Mouse (Mus musculus): ENCODE results near the gene Kif1b. TPM values are rescaled to one million over a fixed set of nuclear protein-coding genes. Genes with fewer than 3 reads are reported as not detected.
A peak's percentile ranks its signal among the peaks of the same experiment; 100 is the strongest.
"Not testable (repeated sequence)": the region's sequence is repeated elsewhere in the genome, so short reads cannot be mapped to it uniquely, and the experiment has no call there.

Kif1b gene
- polyA plus RNA-seq, 1 experiment from 2014 or later = 34.4 TPM

GRCm38 (mm10) chr4:149215982-149216381 is 91.5 kb downstream of the Kif1b start:
- no peak for ATAC-seq (replicated peaks; ENCODE audit: low FRiP score, low TSS enrichment, low read depth)
- Histone ChIP-seq H3K9me3 (ENCODE audit: control insufficient read depth, low read length) (0 out of 2 replicates have a peak, but pooled peaks cover 3% of the 10 kb centered on the region), H3K4me3 (ENCODE audit: low read depth, low read length) (no peak overlapping the region), H3K36me3 (ENCODE audit: control insufficient read depth, insufficient read depth, low read length) (peaks cover 35% of the 10 kb centered on the region), H3K4me1 (replicated peaks; ENCODE audit: control insufficient read depth, insufficient read depth, low read length) (peaks cover 11% of the 10 kb centered on the region), H3K4me2 (ENCODE audit: low read length) (no peak overlapping the region), H3K27ac (ENCODE audit: low read depth) (no peak overlapping the region), H3K27me3 (replicated peaks; ENCODE audit: control insufficient read depth, insufficient read depth, low read length) (no peaks in the 10 kb centered on the region), H3K9ac (ENCODE audit: low read length) (no peak overlapping the region)
- no peak for DNase-seq (ENCODE audit: low spot score)
- 84% methylated on average over 9 of the region's 9 CpGs for WGBS

- Histone ChIP-seq H3K4me3 (ENCODE audit: low read depth, low read length) (no peak overlapping the region), H3K4me2 (ENCODE audit: low read length) (no peak overlapping the region), H3K9ac (ENCODE audit: low read length) (no peak overlapping the region), H3K4me1 (replicated peaks; ENCODE audit: control insufficient read depth, insufficient read depth, low read length) (peaks cover 11% of the 10 kb centered on the region), H3K36me3 (ENCODE audit: control insufficient read depth, insufficient read depth, low read length) (peaks cover 38% of the 10 kb centered on the region), H3K27me3 (replicated peaks; ENCODE audit: control insufficient read depth, insufficient read depth, low read length) (no peaks in the 10 kb centered on the region), H3K9me3 (ENCODE audit: control insufficient read depth, low read length) (0 out of 2 replicates have a peak, but pooled peaks cover 3% of the 10 kb centered on the region), H3K27ac (ENCODE audit: low read depth) (no peak overlapping the region)
- 24% methylated on average over 2 of the region's 2 CpGs for WGBS
- no peak for DNase-seq (ENCODE audit: low spot score)
- ATAC-seq (replicated peaks; ENCODE audit: low FRiP score, low TSS enrichment, low read depth) = 0 out of 2 replicates have a peak, but pooled peaks have one; percentile 23
These were observed 92.1 kb downstream of the Kif1b start for GRCm38 (mm10) chr4:149215397-149215796.

- Histone ChIP-seq H3K4me1 (replicated peaks; ENCODE audit: control insufficient read depth, insufficient read depth, low read length) (peaks cover 11% of the 10 kb centered on the region), H3K36me3 (ENCODE audit: control insufficient read depth, insufficient read depth, low read length) (peaks cover 43% of the 10 kb centered on the region)
- DNase-seq (ENCODE audit: low spot score); H3K4me2 ChIP-seq (ENCODE audit: low read length); ATAC-seq (replicated peaks; ENCODE audit: low FRiP score, low TSS enrichment, low read depth); H3K9ac ChIP-seq (ENCODE audit: low read length); H3K9me3 ChIP-seq (ENCODE audit: control insufficient read depth, low read length); H3K27ac ChIP-seq (ENCODE audit: low read depth); H3K27me3 ChIP-seq (replicated peaks; ENCODE audit: control insufficient read depth, insufficient read depth, low read length); H3K4me3 ChIP-seq (ENCODE audit: low read depth, low read length): not testable (repeated sequence)
- 87% methylated on average over 2 of the region's 2 CpGs for WGBS
These were observed 93.0 kb downstream of the Kif1b start for GRCm38 (mm10) chr4:149214468-149214867.

- Histone ChIP-seq H3K4me1 (replicated peaks; ENCODE audit: control insufficient read depth, insufficient read depth, low read length) (peaks cover 11% of the 10 kb centered on the region), H3K4me2 (ENCODE audit: low read length) (no peak overlapping the region), H3K9me3 (ENCODE audit: control insufficient read depth, low read length) (0 out of 2 replicates have a peak, but pooled peaks cover 3% of the 10 kb centered on the region), H3K27ac (ENCODE audit: low read depth) (no peak overlapping the region), H3K36me3 (ENCODE audit: control insufficient read depth, insufficient read depth, low read length) (peaks cover 45% of the 10 kb centered on the region), H3K9ac (ENCODE audit: low read length) (no peak overlapping the region), H3K27me3 (replicated peaks; ENCODE audit: control insufficient read depth, insufficient read depth, low read length) (no peaks in the 10 kb centered on the region), H3K4me3 (ENCODE audit: low read depth, low read length) (no peak overlapping the region)
- WGBS = 94% methylated on average over 9 of the region's 9 CpGs
- DNase-seq (ENCODE audit: low spot score) = no peak
- no peak for ATAC-seq (replicated peaks; ENCODE audit: low FRiP score, low TSS enrichment, low read depth)
These were observed 94.0 kb downstream of the Kif1b start for GRCm38 (mm10) chr4:149213466-149213865.

GRCm38 (mm10) chr4:149211441-149211840 is 96.1 kb downstream of the Kif1b start:
- peaks cover 55% of the 10 kb centered on the region for H3K36me3 ChIP-seq (ENCODE audit: control insufficient read depth, insufficient read depth, low read length)
- not testable (repeated sequence) for ATAC-seq (replicated peaks; ENCODE audit: low FRiP score, low TSS enrichment, low read depth)

GRCm38 (mm10) chr4:149202467-149202866 is 105.0 kb downstream of the Kif1b start:
- H3K4me3 ChIP-seq (ENCODE audit: low read depth, low read length) = no peak overlapping the region
- no peak for ATAC-seq (replicated peaks; ENCODE audit: low FRiP score, low TSS enrichment, low read depth)
- no peaks in the 10 kb centered on the region for H3K4me1 ChIP-seq (replicated peaks; ENCODE audit: control insufficient read depth, insufficient read depth, low read length)
- H3K9ac ChIP-seq (ENCODE audit: low read length) = no peak overlapping the region
- H3K27ac ChIP-seq (ENCODE audit: low read depth) = no peak overlapping the region
- H3K27me3 ChIP-seq (replicated peaks; ENCODE audit: control insufficient read depth, insufficient read depth, low read length) = no peaks in the 10 kb centered on the region
- no peak overlapping the region for H3K4me2 ChIP-seq (ENCODE audit: low read length)
- H3K9me3 ChIP-seq (ENCODE audit: control insufficient read depth, low read length) = no peaks in the 10 kb centered on the region
- DNase-seq (ENCODE audit: low spot score) = no peak
- H3K36me3 ChIP-seq (ENCODE audit: control insufficient read depth, insufficient read depth, low read length) = peaks cover 55% of the 10 kb centered on the region
- WGBS = 83% methylated on average over 3 of the region's 3 CpGs

More at GRCm38 (mm10) chr4:149211441-149211840, 96.1 kb downstream of the Kif1b start:
- H3K27me3 ChIP-seq (replicated peaks; ENCODE audit: control insufficient read depth, insufficient read depth, low read length); H3K9ac ChIP-seq (ENCODE audit: low read length); H3K4me2 ChIP-seq (ENCODE audit: low read length); DNase-seq (ENCODE audit: low spot score); H3K27ac ChIP-seq (ENCODE audit: low read depth); H3K4me1 ChIP-seq (replicated peaks; ENCODE audit: control insufficient read depth, insufficient read depth, low read length); H3K4me3 ChIP-seq (ENCODE audit: low read depth, low read length); H3K9me3 ChIP-seq (ENCODE audit: control insufficient read depth, low read length): not testable (repeated sequence)
- 91% methylated on average over 5 of the region's 6 CpGs for WGBS

GRCm38 (mm10) chr4:149201110-149201509 is 106.4 kb downstream of the Kif1b start:
- Histone ChIP-seq H3K4me3 (ENCODE audit: low read depth, low read length) (no peak overlapping the region), H3K9me3 (ENCODE audit: control insufficient read depth, low read length) (no peaks in the 10 kb centered on the region), H3K27ac (ENCODE audit: low read depth) (no peak overlapping the region), H3K4me2 (ENCODE audit: low read length) (no peak overlapping the region), H3K27me3 (replicated peaks; ENCODE audit: control insufficient read depth, insufficient read depth, low read length) (no peaks in the 10 kb centered on the region), H3K4me1 (replicated peaks; ENCODE audit: control insufficient read depth, insufficient read depth, low read length) (no peaks in the 10 kb centered on the region), H3K9ac (ENCODE audit: low read length) (no peak overlapping the region), H3K36me3 (ENCODE audit: control insufficient read depth, insufficient read depth, low read length) (peaks cover 50% of the 10 kb centered on the region)
- 87% methylated on average over 4 of the region's 4 CpGs for WGBS
- DNase-seq (ENCODE audit: low spot score) (no peak), ATAC-seq (replicated peaks; ENCODE audit: low FRiP score, low TSS enrichment, low read depth) (no peak)

DNA sequence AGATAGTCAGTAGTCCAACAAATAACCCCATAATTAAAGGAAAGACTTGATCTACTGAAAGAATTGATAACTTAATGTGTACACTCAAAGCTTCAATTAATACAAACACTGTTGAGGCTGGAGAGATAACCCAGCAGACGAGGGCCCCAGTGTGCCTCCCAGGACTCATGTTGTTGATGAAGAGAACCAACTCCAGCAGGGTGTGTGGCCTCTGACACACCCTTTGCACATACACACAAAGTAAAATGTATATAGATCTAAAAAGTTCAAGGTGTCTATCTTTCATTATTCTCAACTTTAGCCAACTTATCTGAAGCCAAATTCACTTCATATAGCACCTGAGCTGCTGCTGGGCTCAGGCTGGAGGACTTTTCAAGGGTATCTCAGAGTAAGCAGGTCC is 110.3 kb downstream of the Kif1b start:
- 67% methylated on average over 1 of the region's 1 CpGs for WGBS
- H3K9ac ChIP-seq (ENCODE audit: low read length) = no peak overlapping the region
- ATAC-seq (replicated peaks; ENCODE audit: low FRiP score, low TSS enrichment, low read depth) (no peak), DNase-seq (ENCODE audit: low spot score) (no peak)
- no peaks in the 10 kb centered on the region for H3K27me3 ChIP-seq (replicated peaks; ENCODE audit: control insufficient read depth, insufficient read depth, low read length)
- peaks cover 29% of the 10 kb centered on the region for H3K36me3 ChIP-seq (ENCODE audit: control insufficient read depth, insufficient read depth, low read length)
- H3K4me1 ChIP-seq (replicated peaks; ENCODE audit: control insufficient read depth, insufficient read depth, low read length) = no peaks in the 10 kb centered on the region
- no peak overlapping the region for H3K27ac ChIP-seq (ENCODE audit: low read depth)
- H3K9me3 ChIP-seq (ENCODE audit: control insufficient read depth, low read length) = no peaks in the 10 kb centered on the region
- H3K4me3 ChIP-seq (ENCODE audit: low read depth, low read length) = no peak overlapping the region
- H3K4me2 ChIP-seq (ENCODE audit: low read length) = no peak overlapping the region

GRCm38 (mm10) chr4:149191103-149191502 is 116.4 kb downstream of the Kif1b start:
- Histone ChIP-seq H3K27me3 (replicated peaks; ENCODE audit: control insufficient read depth, insufficient read depth, low read length) (no peaks in the 10 kb centered on the region), H3K9ac (ENCODE audit: low read length) (no peak overlapping the region), H3K4me3 (ENCODE audit: low read depth, low read length) (no peak overlapping the region), H3K27ac (ENCODE audit: low read depth) (no peak overlapping the region), H3K36me3 (ENCODE audit: control insufficient read depth, insufficient read depth, low read length) (peaks cover 29% of the 10 kb centered on the region), H3K4me2 (ENCODE audit: low read length) (no peak overlapping the region), H3K9me3 (ENCODE audit: control insufficient read depth, low read length) (no peaks in the 10 kb centered on the region), H3K4me1 (replicated peaks; ENCODE audit: control insufficient read depth, insufficient read depth, low read length) (no peaks in the 10 kb centered on the region)
- no peak for ATAC-seq (replicated peaks; ENCODE audit: low FRiP score, low TSS enrichment, low read depth)
- DNase-seq (ENCODE audit: low spot score) = no peak
- 81% methylated on average over 7 of the region's 7 CpGs for WGBS
